ENCODE assay signal across 8 mouse cellular contexts in the genomic region with DNA sequence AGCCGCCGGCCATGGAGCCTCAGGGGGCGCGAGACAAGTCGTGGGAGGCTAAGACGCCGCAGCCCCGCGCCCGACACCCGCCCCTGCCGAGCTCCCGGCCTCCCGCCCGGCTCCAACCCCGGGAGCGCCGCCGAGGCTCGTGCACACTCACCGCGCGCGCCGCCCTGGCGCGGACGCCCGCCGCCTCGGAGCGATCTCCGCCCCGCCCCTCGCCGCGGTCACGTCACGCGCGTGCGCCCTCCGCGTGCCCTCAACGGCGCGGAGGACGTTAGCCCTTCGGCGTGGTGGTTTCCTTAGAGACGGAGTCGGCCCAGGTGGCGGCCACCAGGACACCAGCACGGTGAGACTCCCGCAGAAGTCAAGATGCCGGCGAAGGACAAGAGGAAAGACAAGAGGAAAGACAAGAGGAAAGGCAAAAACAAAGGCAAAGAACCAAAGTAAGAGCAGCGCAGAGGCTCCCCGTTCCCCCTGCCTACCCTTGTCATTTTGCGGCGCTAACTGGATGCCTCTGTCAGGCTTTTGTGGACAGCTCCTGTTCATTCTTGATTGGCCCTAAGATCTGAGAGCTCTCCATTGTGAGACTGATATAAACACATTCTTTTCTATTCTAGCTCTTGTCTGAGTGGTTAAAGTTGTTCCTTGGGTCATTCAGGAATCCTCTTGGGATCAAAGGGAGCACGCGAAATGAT. TPM values are rescaled to one million over a fixed set of nuclear protein-coding genes. Genes with fewer than 3 reads are reported as not detected.
DNase-seq lines count a peak whose midpoint lies in the region; ATAC-seq and TF ChIP-seq lines count a peak whose summit lies in the region.

A gene (minus strand): TSS at position 211 of the 689 bp plus-strand sequence.
A gene (plus strand): TSS at position 253 of the 689 bp plus-strand sequence.

- peak within 1 kb of the TSS; percentile 83 to 93 for H3K4me3 ChIP-seq in ES-E14 (ENCODE audit: insufficient read depth in 1 of 2, low read depth in 1 of 2, low read length in 2 of 2, poor library complexity in 1 of 2, severe bottlenecking in 1 of 2)
- peak within 1 kb of the TSS; percentile 88 for H3K4me3 ChIP-seq in forebrain, embryonic 16.5 days (replicated peaks; ENCODE audit: low read length)
- H3K4me3 ChIP-seq in lung, embryonic 15.5 days: peak within 1 kb of the TSS; percentile 66

- peak; percentile 95 for ATAC-seq in forebrain, embryonic 16.5 days
- ATAC-seq in lung, embryonic 15.5 days (ENCODE audit: borderline replicate concordance, extremely low read depth, low FRiP score, low TSS enrichment): peak; percentile 93

- H3K27ac ChIP-seq in ES-E14 (ENCODE audit: insufficient read depth, low read depth, low read length, poor library complexity, severe bottlenecking): no peak within 1 kb of the TSS
- H3K27ac ChIP-seq in forebrain, embryonic 16.5 days (ENCODE audit: low read length): peak within 1 kb of the TSS; percentile 46
- H3K27ac ChIP-seq in lung, embryonic 15.5 days: peak within 1 kb of the TSS; percentile 77

- H3K4me2 ChIP-seq in forebrain, embryonic 16.5 days (ENCODE audit: low read length): peak within 1 kb of the TSS; percentile 95
- peak within 1 kb of the TSS; percentile 95 for H3K4me2 ChIP-seq in lung, embryonic 15.5 days

- H3K36me3 ChIP-seq in ES-E14 (ENCODE audit: control insufficient read depth, insufficient read depth, low read length, poor library complexity, severe bottlenecking): no peaks in the 10 kb centered on the region
- H3K36me3 ChIP-seq in forebrain, embryonic 16.5 days (ENCODE audit: control insufficient read depth, insufficient read depth): no peaks in the 10 kb centered on the region
- H3K36me3 ChIP-seq in lung, embryonic 15.5 days: no peaks in the 10 kb centered on the region

- H3K9ac ChIP-seq in ES-E14 (ENCODE audit: insufficient read depth, low read depth, low read length, poor library complexity, severe bottlenecking): peak within 1 kb of the TSS; percentile 84
- H3K9ac ChIP-seq in forebrain, embryonic 16.5 days (replicated peaks; ENCODE audit: low read depth, low read length): peak within 1 kb of the TSS; percentile 92
- H3K9ac ChIP-seq in lung, embryonic 15.5 days: peak within 1 kb of the TSS; percentile 70

- no peaks in the 10 kb centered on the region for H3K9me3 ChIP-seq in ES-E14 (ENCODE audit: control insufficient read depth, insufficient read depth, low read depth, low read length)
- H3K9me3 ChIP-seq in forebrain, embryonic 16.5 days (ENCODE audit: control insufficient read depth, low read length): no peaks in the 10 kb centered on the region
- H3K9me3 ChIP-seq in lung, embryonic 15.5 days: no peaks in the 10 kb centered on the region

- peak; percentile 71 for DNase-seq in ES-E14 (ENCODE audit: low read depth, low spot score)
- DNase-seq in cerebellum, adult 11-12 months: peak; percentile 91
- peak; percentile 93 for DNase-seq in heart, postnatal 4 days
- peak; percentile 81 to 85 for DNase-seq in layer of hippocampus, adult 8-10 months (ENCODE audit: low spot score in 2 of 2)
- DNase-seq in ovary, adult 18-20 months (ENCODE audit: low spot score): peak; percentile 72
- DNase-seq in thymus, postnatal 0 days (ENCODE audit: low spot score): peak; percentile 91

- H3K27me3 ChIP-seq in forebrain, embryonic 16.5 days (replicated peaks; ENCODE audit: control insufficient read depth, insufficient read depth, low read length): no peaks in the 10 kb centered on the region
- H3K27me3 ChIP-seq in lung, embryonic 15.5 days: no peaks in the 10 kb centered on the region

- H3K4me1 ChIP-seq in ES-E14 (ENCODE audit: control insufficient read depth in 2 of 2, insufficient read depth in 2 of 2, low read length in 2 of 2, poor library complexity in 1 of 2): peaks cover 0 to 2% of the 10 kb centered on the region in 2 experiments; a peak in 1 of 4 replicates
- H3K4me1 ChIP-seq in forebrain, embryonic 16.5 days (replicated peaks; ENCODE audit: control insufficient read depth, insufficient read depth, low read length): peaks cover 13% of the 10 kb centered on the region
- peaks cover 7% of the 10 kb centered on the region for H3K4me1 ChIP-seq in lung, embryonic 15.5 days

- in situ Hi-C loops in ES-E14 (cut with MboI; ENCODE audit: low sequenced_read_pairs in 2 of 2, unreplicated experiment in 2 of 2): no loop called here

- 1% methylated on average over 60 of the region's 63 CpGs for WGBS in forebrain, embryonic 16.5 days
- 2% methylated on average over 63 of the region's 63 CpGs for WGBS in lung, embryonic 15.5 days

TF ChIP-seq in ES-E14, 5 proteins besides CTCF, POLR2A, EP300 and RAD21:
- 0 out of 2 replicates have a peak, but pooled peaks have one; percentile 25 for TF ChIP-seq ZNF384 (IDR thresholded peaks at IDR 0.05; ENCODE audit: low read depth, low read length)
- TF ChIP-seq CHD2 (IDR thresholded peaks at IDR 0.05; ENCODE audit: low read depth, low read length): no peak
- TF ChIP-seq MAFK (IDR thresholded peaks at IDR 0.05; ENCODE audit: insufficient read depth, low read depth, low read length): no peak
- 0 out of 2 replicates have a peak, but pooled peaks have one; percentile 38 for TF ChIP-seq HCFC1 (IDR thresholded peaks at IDR 0.05; ENCODE audit: borderline replicate concordance, insufficient read depth, low read length)
TF ChIP-seq in ES-E14: peak in this region for 2.

RNA-seq across cellular contexts. Expression of the first gene that starts in this region (rescaled TPM):
- 6.4 and 6.9 TPM in 2 replicates for total RNA-seq in ES-E14 (2012; rRNA removed)
- polyA plus RNA-seq in forebrain, embryonic 16.5 days (2015; fragmentation: Nextera tagmentation; extraction: Ambion mirVana): 10.4 and 10.6 TPM in 2 replicates
- total RNA-seq in heart, postnatal 4 days (2021): 10 to 100 TPM; 45.8 to 46.0 TPM
- total RNA-seq in layer of hippocampus, adult 8-10 months (2022): 10 to 100 TPM; 25.2 to 30.4 (median 29.1) TPM
- 18.3 and 19.0 TPM in 2 replicates for polyA plus RNA-seq in lung, embryonic 15.5 days (2015; fragmentation: Nextera tagmentation; extraction: Ambion mirVana)
- 50.0 and 52.7 TPM in 2 replicates for polyA plus RNA-seq in thymus, postnatal 0 days (2015; fragmentation: Nextera tagmentation; extraction: Ambion mirVana)

RNA-seq across cellular contexts. Expression of the second gene that starts in this region (rescaled TPM):
- 0.63 and 1.2 TPM in 2 replicates for total RNA-seq in ES-E14 (2012; rRNA removed)
- 4.5 and 5.0 TPM in 2 replicates for polyA plus RNA-seq in forebrain, embryonic 16.5 days (2015; fragmentation: Nextera tagmentation; extraction: Ambion mirVana)
- total RNA-seq in heart, postnatal 4 days (2021): 1 to 10 TPM; 2.5 to 3.0 TPM
- 10 to 100 TPM in 2 of 4 experiments, 1 to 10 TPM in 2; 8.3 to 12.7 (median 10.7) TPM for total RNA-seq in layer of hippocampus, adult 8-10 months (2022)
- polyA plus RNA-seq in lung, embryonic 15.5 days (2015; fragmentation: Nextera tagmentation; extraction: Ambion mirVana): 1.6 and 2.4 TPM in 2 replicates
- polyA plus RNA-seq in thymus, postnatal 0 days (2015; fragmentation: Nextera tagmentation; extraction: Ambion mirVana): 1.7 and 2.8 TPM in 2 replicates
